Mouse (Mus musculus) spleen, adult 18-20 months (tissue): ENCODE results near the gene Olfr1351.
"Not testable (repeated sequence)": the region's sequence is repeated elsewhere in the genome, so short reads cannot be mapped to it uniquely, and the experiment has no call there.

Experiments
- DNase-seq, 2 experiments: peaks; one replicate each; pipeline ENCODE4 v3.0.0; 2022; ENCODE audit warnings: mixed read lengths in 2 of 2

Gene Olfr1351

DNA sequence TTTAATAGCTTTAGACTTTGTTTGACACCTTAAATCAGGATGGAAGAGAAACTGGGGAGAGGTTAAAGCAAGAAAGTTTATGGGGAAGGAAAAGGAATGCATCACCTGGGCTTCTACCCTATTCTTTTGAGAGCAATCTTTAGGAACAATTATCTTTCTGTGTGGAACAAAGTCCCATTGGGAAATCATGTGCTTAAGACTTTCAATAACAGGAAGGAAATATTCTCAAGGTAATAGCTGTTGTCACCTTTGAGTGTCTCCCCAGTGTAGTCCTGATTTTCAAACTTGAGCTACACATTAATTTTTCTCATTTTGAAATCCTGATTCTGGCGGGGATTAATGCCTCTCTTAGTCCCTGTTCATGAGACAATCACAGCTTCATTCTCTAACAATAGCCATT lies at the start of gene Olfr1351:
TSS of gene Olfr1351 (plus strand) at position 301 of the 400 bp plus-strand sequence.
- no peak for DNase-seq

DNA sequence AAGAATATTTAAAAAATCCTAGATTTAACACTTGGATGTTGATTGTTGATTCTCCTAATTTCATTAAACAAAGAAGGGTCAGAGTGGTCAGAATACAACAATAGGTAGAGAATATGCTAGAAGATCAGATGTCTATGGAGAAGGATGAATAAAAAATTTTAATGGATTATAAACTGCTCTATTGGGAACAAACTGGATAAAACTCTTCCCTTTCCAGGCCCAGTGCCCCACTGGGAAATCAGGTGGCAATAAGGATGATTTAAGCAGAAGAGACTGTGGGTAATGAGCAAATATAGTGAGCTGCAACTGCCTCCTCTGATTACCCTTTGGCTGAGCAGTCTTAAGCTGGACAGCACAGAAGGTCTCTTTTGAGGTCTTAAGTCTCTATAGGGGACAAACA lies 49.3 kb upstream of the Olfr1351 start, which contains the start of gene Olfr1353:
TSS of gene Olfr1353 (plus strand) at position 301 of the 400 bp plus-strand sequence.
- not testable (repeated sequence) for DNase-seq

DNA sequence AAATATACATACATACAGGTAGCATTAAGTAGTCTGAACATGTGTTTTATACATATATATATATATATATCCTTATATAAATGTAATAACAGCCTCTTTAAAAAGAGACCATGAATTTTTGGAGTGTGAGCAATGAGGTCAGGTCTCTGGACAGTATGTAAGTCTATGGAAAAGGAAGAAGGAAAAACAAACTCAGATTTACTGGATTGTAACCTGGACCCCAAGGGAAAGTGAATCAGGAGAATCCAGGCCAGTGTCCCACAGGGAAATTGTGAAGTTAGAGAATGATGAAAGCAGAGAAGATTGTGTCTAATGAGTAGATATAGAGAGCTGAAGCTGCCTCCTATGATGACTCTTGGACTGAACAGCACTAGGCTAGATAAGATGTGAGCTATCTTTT lies 31.5 kb upstream of the Olfr1351 start, which contains the start of gene Olfr1352:
TSS of gene Olfr1352 (plus strand) at position 301 of the 400 bp plus-strand sequence.
- DNase-seq = no peak

DNA sequence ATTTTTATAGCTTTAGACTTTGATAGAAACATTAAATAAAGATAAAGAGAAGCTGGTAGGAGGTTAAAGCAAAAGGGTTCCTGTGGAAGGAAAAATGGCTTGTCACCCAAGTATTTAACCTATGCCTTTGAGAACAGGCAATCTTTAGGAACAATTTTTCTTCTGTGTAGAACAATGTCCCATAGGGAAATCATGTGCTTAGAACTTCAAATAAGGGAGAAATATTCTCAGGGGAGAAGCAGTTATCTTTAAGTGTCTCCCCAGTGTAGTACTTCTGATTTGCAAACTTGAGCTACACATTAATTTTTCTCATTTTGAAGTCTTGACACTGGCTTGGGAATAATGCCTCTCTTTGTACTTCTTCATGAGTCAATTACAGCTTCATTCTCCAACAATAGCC lies 16.2 kb downstream of the Olfr1351 start, which contains the start of gene Olfr57:
TSS of gene Olfr57 (plus strand) at position 301 of the 400 bp plus-strand sequence.
- no peak for DNase-seq

DNA sequence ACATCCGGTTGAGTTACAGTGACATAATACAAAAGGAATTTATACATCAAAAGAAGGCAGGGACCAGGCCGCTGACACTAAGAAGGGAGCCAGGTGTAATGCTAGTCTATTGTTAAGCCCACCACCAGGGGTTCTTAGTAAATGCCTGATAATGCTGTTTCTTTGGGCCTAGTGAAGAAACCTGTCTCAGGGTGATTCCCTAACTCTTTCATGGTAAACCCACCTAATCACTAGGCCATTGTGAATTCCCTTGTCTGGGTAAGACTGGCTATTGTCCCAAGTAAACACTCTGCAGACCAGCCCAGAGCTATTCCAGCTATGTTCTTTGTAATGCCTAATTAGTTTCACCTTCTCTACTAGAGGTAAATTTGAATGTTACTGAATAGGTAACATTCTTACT lies 30.2 kb downstream of the Olfr1351 start:
- DNase-seq = not testable (repeated sequence)

DNA sequence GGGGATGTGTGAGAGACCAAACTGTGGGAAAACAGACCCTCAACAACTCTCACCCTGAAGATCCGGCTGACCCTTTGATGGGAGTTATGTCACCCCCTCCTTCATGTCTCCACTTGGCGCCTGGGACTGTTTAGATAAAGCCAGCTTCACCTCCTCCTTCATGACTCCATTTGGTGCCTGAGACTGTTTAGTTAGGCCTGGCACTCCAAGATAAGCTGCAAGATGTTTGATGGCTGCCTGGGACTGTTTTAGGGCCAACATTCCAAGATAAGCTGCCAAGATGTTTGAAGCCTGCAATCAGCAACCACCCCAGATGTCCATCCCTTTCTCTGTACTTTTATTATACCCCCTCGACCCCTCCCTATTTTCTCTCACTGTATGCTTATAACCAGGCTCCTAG lies 45.1 kb downstream of the Olfr1351 start:
- DNase-seq = not testable (repeated sequence)
